Mouse (Mus musculus) central nervous system, embryonic 14 days (tissue): ENCODE data around the gene Tex10. TPM values are rescaled to one million over a fixed set of nuclear protein-coding genes. Genes with fewer than 3 reads are reported as not detected.

ENCODE experiments used
- polyA plus RNA-seq: library from polyadenylated mRNA; depleted of rRNA; stranded (reverse); fragments of >200 nt; gene quantifications from 2 replicates; pipeline ENCODE4 v1.2.3, GENCODE M21; 2012; rRNA removed

Tex10 gene
- 29.9 and 34.3 TPM in 2 replicates for polyA plus RNA-seq

GRCm38 (mm10) chr4:48472792-48473650 lies at the start of gene Tex10:
Gene Tex10 (minus strand): TSS chr4:48473459.

Other genes with a start within 250 kb of the Tex10 start
- gene Erp44, start 193.9 kb downstream of the Tex10 start, polyA plus RNA-seq: 26.6 and 31.1 TPM in 2 replicates
- gene Invs, start 193.7 kb downstream of the Tex10 start, polyA plus RNA-seq: 7.9 and 8.4 TPM in 2 replicates
- gene Msantd3, start 66.5 kb upstream of the Tex10 start, polyA plus RNA-seq: 59.6 and 72.8 TPM in 2 replicates
- gene Tmeff1, start 111.7 kb upstream of the Tex10 start, polyA plus RNA-seq: 289 and 314 TPM in 2 replicates
- 3.0 and 4.1 TPM in 2 replicates for gene Cavin4, start 190.1 kb upstream of the Tex10 start, polyA plus RNA-seq